Mouse (Mus musculus) kidney, postnatal 10 days (tissue): ENCODE measurements around the gene Map2k7.
A peak's percentile ranks its signal among the peaks of the same experiment; 100 is the strongest.

Experiments
- DNase-seq: peaks from one replicate; pipeline ENCODE4 v3.0.0; 2021; ENCODE audit warnings: mixed read lengths

Map2k7 gene

GRCm38 (mm10) chr8:4226739-4227347 lies 11.7 kb upstream of the Map2k7 start, which contains the start of gene Lrrc8e:
TSS of gene Lrrc8e (plus strand) at chr8:4226827.
- peak; percentile 48 for DNase-seq

DNA sequence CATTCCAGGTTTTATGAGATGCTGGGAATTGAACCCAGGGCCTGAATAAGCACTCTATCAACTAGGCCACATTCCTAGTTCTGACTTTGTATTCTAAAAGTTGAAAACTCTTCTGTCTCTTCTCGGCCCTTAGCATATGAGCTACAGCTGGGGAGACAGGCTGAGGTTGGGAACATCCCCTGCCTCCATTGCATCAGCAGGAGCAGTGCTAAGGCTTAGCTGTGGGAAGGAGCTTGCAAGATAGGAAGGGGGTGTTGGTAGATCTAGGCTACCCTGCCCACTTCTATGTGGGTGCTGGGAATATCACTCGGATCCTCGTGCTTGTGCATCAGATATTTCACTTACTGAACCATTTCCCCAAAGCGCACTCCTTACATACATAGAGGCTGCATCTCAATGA lies 10.6 kb upstream of the Map2k7 start:
- DNase-seq = no peak

DNA sequence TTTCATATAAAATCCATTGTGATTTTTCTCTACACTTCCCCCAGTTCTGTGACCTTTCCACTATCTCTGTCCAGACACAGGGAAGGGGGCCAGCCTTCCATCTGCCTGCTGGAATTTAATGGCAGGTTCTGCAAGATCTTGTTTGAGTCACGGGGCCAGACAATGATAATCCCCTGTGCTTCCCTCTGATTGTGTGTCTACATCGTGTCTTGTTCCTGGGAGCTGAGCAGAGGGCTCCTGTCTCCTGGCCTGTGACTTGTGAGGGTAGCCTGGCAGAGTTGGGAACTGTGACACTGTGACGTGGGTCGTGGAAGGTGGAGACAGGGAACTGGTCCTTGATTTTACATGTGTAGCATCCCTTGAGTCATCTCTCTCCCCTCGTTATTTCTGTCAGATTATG lies 8.8 kb upstream of the Map2k7 start:
- no peak for DNase-seq

DNA sequence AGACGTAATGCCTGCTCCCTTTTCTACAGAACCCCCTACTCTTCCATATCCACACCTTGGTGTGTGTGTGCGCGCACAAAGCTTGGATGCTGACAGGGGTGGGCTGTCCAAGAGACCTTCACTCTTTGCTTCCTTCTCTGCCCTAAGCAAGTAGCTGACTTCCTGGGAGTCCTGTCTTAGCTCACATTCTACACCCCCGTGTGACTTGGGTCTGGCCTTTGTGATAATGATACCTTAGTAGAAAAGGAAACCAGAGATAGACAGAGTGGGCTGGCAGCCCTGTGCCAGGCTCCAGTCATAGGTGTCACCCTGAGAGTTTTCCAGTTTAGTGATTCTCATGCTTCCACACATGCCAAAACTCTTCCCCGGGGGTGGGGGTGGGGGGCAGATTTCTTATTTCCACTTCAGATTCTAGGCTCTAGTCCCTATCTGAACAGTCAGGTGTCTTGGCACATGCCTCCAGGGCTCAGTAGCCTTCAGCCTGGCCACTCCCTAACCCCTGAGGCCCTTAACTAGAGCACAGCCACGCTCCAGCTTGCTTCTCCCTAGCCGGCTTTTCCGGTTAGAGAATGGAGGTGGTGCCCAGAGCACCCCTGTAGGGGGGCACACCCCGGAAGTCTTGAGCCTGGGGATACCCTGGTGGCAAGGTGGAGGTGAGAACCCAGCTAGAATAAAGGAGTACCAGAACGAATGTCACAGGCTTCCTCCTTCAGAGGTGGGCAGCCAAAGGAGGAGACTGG lies 7.8 kb upstream of the Map2k7 start:
- DNase-seq = no peak

- DNase-seq = peak; percentile 45
Observed at GRCm38 (mm10) chr8:4237814-4238433, 616 bp upstream of the Map2k7 start.

- no peak for DNase-seq
Observed at GRCm38 (mm10) chr8:4239193-4239890, 802 bp downstream of the Map2k7 start.

GRCm38 (mm10) chr8:4245061-4245460 lies 6.5 kb downstream of the Map2k7 start:
- DNase-seq = no peak

GRCm38 (mm10) chr8:4245737-4246136 lies 7.2 kb downstream of the Map2k7 start:
- DNase-seq = no peak

DNA sequence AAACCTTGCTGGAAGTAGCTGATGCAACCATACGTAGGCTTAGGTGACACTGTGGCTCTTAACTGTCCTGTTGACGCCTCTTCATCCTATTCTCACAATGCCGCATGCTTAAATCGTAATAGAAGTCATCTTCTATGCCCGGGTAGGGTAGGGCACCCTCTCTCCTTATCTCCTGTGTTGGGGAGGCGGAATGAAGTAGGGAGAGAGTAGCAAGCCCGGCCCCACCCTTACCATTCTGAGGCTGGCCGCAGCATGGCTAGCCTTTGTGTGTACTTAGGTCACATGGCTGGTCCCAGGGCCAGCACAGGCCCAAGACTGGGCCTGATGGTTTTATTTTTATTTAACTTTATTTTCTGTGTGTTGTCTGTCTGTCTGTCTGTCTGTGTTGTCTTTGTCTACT lies 8.7 kb downstream of the Map2k7 start:
- DNase-seq = no peak

DNA sequence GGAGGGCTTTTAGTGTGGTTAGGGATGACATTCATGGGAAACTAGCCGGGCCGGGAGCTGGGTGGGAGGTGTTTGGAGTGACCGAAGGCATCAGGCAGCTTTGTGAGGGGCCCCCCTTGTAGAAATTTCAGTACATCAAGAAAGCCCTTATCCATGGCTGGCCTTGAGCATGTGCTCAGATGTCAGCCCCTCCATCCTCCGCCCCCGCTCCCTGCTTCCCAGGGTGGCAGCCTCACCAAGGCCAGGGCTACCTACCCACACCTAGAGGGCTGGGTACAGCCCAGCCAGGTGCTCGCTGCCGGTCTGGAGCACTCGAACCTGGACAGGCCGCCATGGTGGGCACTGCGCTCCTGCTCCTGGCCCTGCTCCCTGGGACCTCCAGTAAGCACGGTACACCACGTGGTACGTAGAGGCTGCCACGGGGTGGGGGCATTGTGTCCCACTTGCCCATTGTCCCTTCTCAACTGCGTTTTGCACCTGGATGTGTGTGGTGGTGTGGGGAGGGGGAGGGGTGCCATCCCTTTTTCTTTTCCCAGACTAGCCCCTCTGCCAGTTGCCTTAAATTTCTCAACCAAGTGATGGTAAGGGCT lies 9.5 kb downstream of the Map2k7 start, which contains the start of gene Tgfbr3l:
Gene Tgfbr3l, plus strand, starts transcription at position 264 of the 590 bp plus-strand sequence.
- DNase-seq = no peak

DNA sequence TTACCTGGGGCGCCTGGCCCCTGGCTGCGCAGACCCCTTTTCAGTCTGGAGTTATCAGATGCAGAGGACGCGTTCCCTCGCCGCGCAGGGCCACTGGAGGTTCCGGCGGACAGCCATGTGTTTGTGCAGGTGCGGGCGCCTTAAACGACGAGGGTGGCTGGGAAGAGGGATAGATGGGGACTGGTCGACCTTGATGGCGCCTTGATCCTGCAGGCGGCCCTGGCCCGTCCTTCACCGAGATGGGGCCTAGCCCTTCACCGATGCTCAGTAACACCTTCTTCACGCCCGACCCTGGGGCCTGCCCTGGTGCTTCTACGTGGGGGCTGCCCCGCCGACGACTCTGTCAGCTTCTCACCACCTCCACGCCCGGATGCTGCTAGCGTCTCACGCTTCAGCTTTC lies 10.7 kb downstream of the Map2k7 start:
- DNase-seq = peak; percentile 63

- DNase-seq = peak; percentile 92
Observed at GRCm38 (mm10) chr8:4250306-4250970, 11.9 kb downstream of the Map2k7 start.

- DNase-seq = no peak
Observed at GRCm38 (mm10) chr8:4252116-4252760, 13.7 kb downstream of the Map2k7 start.

- peak; percentile 99 for DNase-seq
Observed at GRCm38 (mm10) chr8:4252934-4253841, 14.6 kb downstream of the Map2k7 start, which contains the start of gene Snapc2. TSS of gene Snapc2 (plus strand) at chr8:4253080.

GRCm38 (mm10) chr8:4254001-4254400 lies 15.5 kb downstream of the Map2k7 start:
- peak; percentile 81 for DNase-seq

DNA sequence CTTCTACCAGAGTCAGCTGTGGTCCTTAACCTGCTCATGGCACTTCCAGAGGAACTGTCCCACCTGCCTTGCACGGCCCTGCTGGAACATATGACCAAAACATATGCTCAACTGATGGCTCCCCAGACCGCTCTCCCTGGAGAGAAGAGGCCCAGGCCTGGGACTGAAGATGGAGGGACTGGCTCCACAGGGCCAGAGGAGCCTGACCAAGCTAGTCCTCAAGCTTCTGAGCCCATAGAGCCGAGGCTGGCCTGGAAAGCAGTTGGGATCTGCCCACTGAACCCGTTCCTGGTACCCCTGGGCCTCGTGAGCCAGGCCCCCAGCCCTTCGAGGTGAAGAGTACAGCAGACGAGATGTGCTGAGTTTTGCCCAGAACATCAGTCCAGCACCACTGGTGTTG lies 16.9 kb downstream of the Map2k7 start:
- peak; percentile 4 for DNase-seq

- peak; percentile 12 for DNase-seq
Observed at GRCm38 (mm10) chr8:4256911-4257310, 18.4 kb downstream of the Map2k7 start.

- no peak for DNase-seq
Observed at GRCm38 (mm10) chr8:4257350-4257749, 18.8 kb downstream of the Map2k7 start.

GRCm38 (mm10) chr8:4258233-4258632 lies 19.7 kb downstream of the Map2k7 start:
- DNase-seq = peak; percentile 87

- DNase-seq = no peak
Observed at GRCm38 (mm10) chr8:4258678-4259077, 20.1 kb downstream of the Map2k7 start.
